Mouse (Mus musculus) C2C12 (cell line): ENCODE measurements at regions not wholly inside any gene's neighbourhood (a gene's known extent, or its start where the extent isn't known, plus 50 kb on each side); places are given as distances from the start of the nearest gene placed in this dataset.

Experiments used
- H3K27me3 ChIP-seq: one replicate; pipeline ENCODE4 v1.6.1; 2011; ENCODE audit not compliant: control insufficient read depth, insufficient read depth, insufficient read length
- H3K36me3 ChIP-seq: one replicate; pipeline ENCODE4 v1.6.1; 2011; ENCODE audit not compliant: control insufficient read depth, insufficient read depth
- H3K4me3 ChIP-seq: one replicate; pipeline ENCODE4 v1.5.1; 2011; ENCODE audit warnings: mild to moderate bottlenecking, control low read depth; ENCODE audit not compliant: poor library complexity, insufficient read depth, severe bottlenecking
- H3K79me2 ChIP-seq: one replicate; pipeline ENCODE4 v1.6.1; 2011; ENCODE audit not compliant: control insufficient read depth, insufficient read depth
- H3K79me3 ChIP-seq: one replicate; pipeline ENCODE4 v1.6.1; 2011; ENCODE audit warnings: low read depth, control low read depth
- H3ac ChIP-seq: one replicate; pipeline ENCODE3; 2011; ENCODE audit warnings: low read depth; ENCODE audit not compliant: control insufficient read depth, insufficient read length
- CEBPB ChIP-seq: IDR thresholded peaks from one replicate; pipeline ENCODE4 v1.6.1; 2011; ENCODE audit warnings: low read depth, mild to moderate bottlenecking, control low read depth, moderate library complexity
- CTCF ChIP-seq: IDR thresholded peaks from one replicate; pipeline ENCODE4 v1.5.1; 2011; ENCODE audit not compliant: control insufficient read depth, insufficient read depth, insufficient read length
- FOSL1 ChIP-seq: IDR thresholded peaks from one replicate; pipeline ENCODE4 v1.8.0; 2011; ENCODE audit warnings: mild to moderate bottlenecking, low read length; ENCODE audit not compliant: poor library complexity, insufficient read depth, severe bottlenecking
- MAX ChIP-seq: IDR thresholded peaks from one replicate; pipeline ENCODE4 v1.6.1; 2011; ENCODE audit warnings: mild to moderate bottlenecking, control low read depth
- MYOD1 ChIP-seq: IDR thresholded peaks from one replicate; pipeline ENCODE4 v1.6.1; 2011; ENCODE audit warnings: low read depth; ENCODE audit not compliant: control insufficient read depth, insufficient read length
- MYOG ChIP-seq: IDR thresholded peaks from one replicate; pipeline ENCODE4 v1.6.1; 2011; ENCODE audit not compliant: control insufficient read depth, insufficient read length; ENCODE audit errors: extremely low read depth
- USF1 ChIP-seq: IDR thresholded peaks from one replicate; pipeline ENCODE4 v1.6.1; 2011; ENCODE audit warnings: low read depth, mild to moderate bottlenecking, control low read depth, moderate library complexity

- TF ChIP-seq MYOG: no peak
- TF ChIP-seq USF1: no peak
- no peak for TF ChIP-seq MAX
- no peak for TF ChIP-seq CTCF
- no peak for TF ChIP-seq MYOD1
- TF ChIP-seq FOSL1: no peak
- TF ChIP-seq CEBPB: no peak
- H3ac ChIP-seq: no peak overlapping the region
- H3K36me3 ChIP-seq: no peaks in the 10 kb centered on the region
- H3K79me2 ChIP-seq: no peaks in the 10 kb centered on the region
- H3K79me3 ChIP-seq: no peaks in the 10 kb centered on the region
- no peak overlapping the region for H3K4me3 ChIP-seq
- no peaks in the 10 kb centered on the region for H3K27me3 ChIP-seq
Observed at GRCm38 (mm10) chr3:63036691-63037090, 204.6 kb upstream of the Mme start.

- no peaks in the 10 kb centered on the region for H3K27me3 ChIP-seq
- no peak for TF ChIP-seq CTCF
- TF ChIP-seq MAX: no peak
- TF ChIP-seq MYOD1: no peak
- TF ChIP-seq MYOG: no peak
- TF ChIP-seq USF1: no peak
- no peak for TF ChIP-seq CEBPB
- no peak for TF ChIP-seq FOSL1
- H3K79me2 ChIP-seq: no peaks in the 10 kb centered on the region
- H3K4me3 ChIP-seq: no peak overlapping the region
- no peaks in the 10 kb centered on the region for H3K79me3 ChIP-seq
- no peak overlapping the region for H3ac ChIP-seq
- H3K36me3 ChIP-seq: no peaks in the 10 kb centered on the region
Observed at GRCm38 (mm10) chr3:63070786-63071185, 170.6 kb upstream of the Mme start.

- Histone ChIP-seq H3K27me3 (no peaks in the 10 kb centered on the region), H3K36me3 (no peaks in the 10 kb centered on the region), H3K79me3 (no peaks in the 10 kb centered on the region), H3ac (no peak overlapping the region), H3K79me2 (no peaks in the 10 kb centered on the region), H3K4me3 (no peak overlapping the region)
- TF ChIP-seq MYOG: no peak
- TF ChIP-seq USF1: no peak
- peak; percentile 90 for TF ChIP-seq CEBPB
- TF ChIP-seq MYOD1: no peak
Observed at GRCm38 (mm10) chr3:63073051-63073450, 168.3 kb upstream of the Mme start.

GRCm38 (mm10) chr3:63078181-63078580 is 163.2 kb upstream of the Mme start:
- TF ChIP-seq MYOG: no peak
- TF ChIP-seq MAX: no peak
- TF ChIP-seq MYOD1: no peak
- TF ChIP-seq CTCF: no peak
- no peak for TF ChIP-seq USF1
- no peak for TF ChIP-seq CEBPB
- no peak for TF ChIP-seq FOSL1
- H3K79me2 ChIP-seq: no peaks in the 10 kb centered on the region

GRCm38 (mm10) chr3:63082161-63082560 is 159.2 kb upstream of the Mme start:
- H3K79me3 ChIP-seq: no peaks in the 10 kb centered on the region
- no peaks in the 10 kb centered on the region for H3K27me3 ChIP-seq
- H3K36me3 ChIP-seq: no peaks in the 10 kb centered on the region
- H3K79me2 ChIP-seq: no peaks in the 10 kb centered on the region
- TF ChIP-seq USF1 (no peak), CEBPB (no peak), CTCF (no peak), MYOG (no peak), MYOD1 (no peak), MAX (no peak), FOSL1 (no peak)
- no peak overlapping the region for H3K4me3 ChIP-seq
- no peak overlapping the region for H3ac ChIP-seq

More at GRCm38 (mm10) chr3:63078181-63078580, 163.2 kb upstream of the Mme start:
- no peak overlapping the region for H3K4me3 ChIP-seq
- H3K79me3 ChIP-seq: no peaks in the 10 kb centered on the region
- no peaks in the 10 kb centered on the region for H3K27me3 ChIP-seq
- H3K36me3 ChIP-seq: no peaks in the 10 kb centered on the region
- no peak overlapping the region for H3ac ChIP-seq

GRCm38 (mm10) chr3:63085426-63085825 is 155.9 kb upstream of the Mme start:
- TF ChIP-seq CEBPB: peak; percentile 14
- no peak for TF ChIP-seq FOSL1
- Histone ChIP-seq H3K27me3 (no peaks in the 10 kb centered on the region), H3ac (no peak overlapping the region), H3K79me3 (no peaks in the 10 kb centered on the region), H3K4me3 (no peak overlapping the region), H3K79me2 (no peaks in the 10 kb centered on the region), H3K36me3 (no peaks in the 10 kb centered on the region)
